Mouse (Mus musculus) stomach, adult 2 months (tissue): ENCODE data around the gene H2afb3. TPM values are rescaled to one million over a fixed set of nuclear protein-coding genes. Genes with fewer than 3 reads are reported as not detected.

ENCODE experiments used
- polyA plus RNA-seq: library from polyadenylated mRNA; depleted of rRNA; stranded (reverse); fragments of >200 nt; gene quantifications from 2 replicates; pipeline ENCODE4 v1.2.3, GENCODE M21; 2012; rRNA removed

H2afb3 gene
- not detected in 2 replicates for polyA plus RNA-seq

GRCm38 (mm10) chrX:120312995-120313394 is at the start of gene H2afb3:
Gene H2afb3 (minus strand): TSS chrX:120313095.

DNA sequence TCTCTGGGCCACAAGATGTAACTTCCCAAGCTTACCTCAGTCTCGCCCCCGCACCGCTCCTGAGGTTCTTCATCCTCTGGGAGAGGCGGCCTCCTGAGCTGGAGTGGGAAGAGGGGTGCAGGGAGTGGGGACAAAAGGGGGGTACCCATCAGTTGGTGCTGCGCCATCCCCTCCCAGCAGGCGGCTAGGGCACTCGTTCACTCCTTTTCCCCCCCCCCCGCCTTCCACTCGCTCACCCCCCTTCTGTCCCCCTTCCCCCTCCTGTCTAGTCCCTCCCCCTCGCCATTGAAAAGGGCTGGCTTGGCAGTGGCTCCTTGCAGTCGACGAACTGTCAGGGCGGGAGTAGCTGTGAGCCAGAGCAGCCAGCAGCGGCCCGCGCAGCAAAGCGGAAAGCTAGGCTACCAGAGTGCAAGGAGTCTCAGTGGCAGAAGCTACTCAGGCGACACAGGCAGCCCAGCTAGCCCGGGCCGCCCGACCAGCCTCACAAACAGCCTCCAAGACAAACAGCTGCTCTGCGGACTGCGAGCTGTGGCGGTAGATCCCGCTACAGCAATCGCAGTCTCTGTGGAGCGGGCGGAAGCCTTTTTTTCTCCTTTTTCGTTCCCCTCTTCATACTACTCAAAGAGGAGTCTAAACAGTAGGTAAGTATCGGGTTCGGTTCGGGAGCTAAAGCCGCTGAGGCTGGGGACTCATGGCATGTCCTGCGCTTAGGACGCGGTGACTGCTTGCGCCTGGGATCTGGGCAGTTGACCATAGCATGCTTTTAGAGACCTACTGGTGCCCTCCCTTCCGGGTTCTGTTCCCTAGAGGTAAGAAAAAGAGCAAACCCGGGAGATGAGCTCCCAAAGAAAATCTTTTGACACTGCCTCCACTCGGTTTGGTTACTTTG is 22.6 kb downstream of the H2afb3 start, which contains the start of gene Pcdh11x:
Pcdh11x (plus strand) TSS at position 249 of the 889 bp plus-strand sequence.

Other genes with a start within 250 kb of the H2afb3 start
- gene Pcdh11x, start 22.8 kb downstream of the H2afb3 start, polyA plus RNA-seq, result 0.04 TPM in 1 of 2 replicates, not detected in the other